Mouse (Mus musculus): Measurements from ENCODE around the gene Dao. TPM values are rescaled to one million over a fixed set of nuclear protein-coding genes. Genes with fewer than 3 reads are reported as not detected.
A peak's percentile ranks its signal among the peaks of the same experiment; 100 is the strongest.

Dao gene
- not detected in 2 replicates for polyA plus RNA-seq (2012; ENCODE audit: insufficient read depth, insufficient read length, low replicate concordance, missing spikeins)

DNA sequence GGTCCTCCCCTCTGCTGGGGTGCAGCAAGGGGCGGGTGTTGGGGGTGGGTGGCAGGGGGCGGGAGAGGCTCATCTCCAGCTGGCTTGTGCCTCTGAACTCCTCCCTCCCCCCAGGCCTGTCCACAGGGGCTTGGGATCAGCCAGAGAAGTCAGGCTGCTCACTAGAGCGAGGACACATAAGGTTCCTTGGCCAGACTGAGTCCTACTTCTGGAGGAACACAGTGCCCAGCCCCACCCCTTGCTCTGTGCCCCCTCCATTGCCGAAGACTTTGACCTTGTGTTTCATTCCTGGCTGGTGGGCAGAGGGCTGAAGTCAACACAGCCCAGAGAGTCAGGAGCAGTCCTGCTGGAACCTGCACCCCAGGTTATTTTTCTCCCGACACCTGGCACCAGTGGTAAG lies at the start of gene Dao:
TSS of gene Dao (plus strand) at position 162 of the 400 bp plus-strand sequence.
- TF ChIP-seq CTCF (IDR thresholded peaks at IDR 0.05; ENCODE audit: insufficient read depth, low read depth, low read length) (no peak), POLR2A (IDR thresholded peaks at IDR 0.05; ENCODE audit: insufficient read depth, low read depth, low read length) (no peak)
- peaks cover 6% of the 10 kb centered on the region; the same call in 1 of the 2 replicates for H3K4me1 ChIP-seq (ENCODE audit: control insufficient read depth, insufficient read depth, low read length)
- H3K27ac ChIP-seq (ENCODE audit: insufficient read depth, low read depth, low read length): no peak within 1 kb of the TSS
- WGBS: 66% methylated on average over 5 of the region's 5 CpGs
- no peak within 1 kb of the TSS for H3K4me3 ChIP-seq (ENCODE audit: insufficient read depth, low read depth, low read length)

DNA sequence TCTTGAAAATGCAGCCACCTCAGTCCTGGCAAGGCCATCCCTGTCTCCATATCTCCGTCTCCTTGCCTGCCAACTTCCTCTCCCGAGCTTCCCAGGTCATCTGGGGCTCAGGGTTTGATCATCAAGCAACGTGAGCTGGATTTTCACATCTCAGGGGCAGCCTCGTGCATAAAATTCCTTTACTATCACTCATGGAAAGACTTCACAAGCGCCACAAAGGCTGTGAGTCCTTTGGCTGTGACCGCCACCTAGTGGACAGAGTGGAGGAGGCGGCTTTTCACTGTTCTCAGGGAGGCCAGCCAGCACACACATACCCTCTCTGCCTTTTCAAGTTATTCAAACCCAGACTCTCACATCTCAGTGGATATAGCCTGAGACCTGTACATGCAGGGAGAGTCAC lies 49.1 kb upstream of the Dao start:
- TF ChIP-seq POLR2A (IDR thresholded peaks at IDR 0.05; ENCODE audit: insufficient read depth, low read depth, low read length) (no peak), CTCF (IDR thresholded peaks at IDR 0.05; ENCODE audit: insufficient read depth, low read depth, low read length) (peak; percentile 84)
- 11% methylated on average over 7 of the region's 7 CpGs for WGBS
- no peak overlapping the region for H3K27ac ChIP-seq (ENCODE audit: insufficient read depth, low read depth, low read length)
- no peak overlapping the region for H3K4me3 ChIP-seq (ENCODE audit: insufficient read depth, low read depth, low read length)
- H3K4me1 ChIP-seq (ENCODE audit: control insufficient read depth, insufficient read depth, low read length): peaks cover 10% of the 10 kb centered on the region

DNA sequence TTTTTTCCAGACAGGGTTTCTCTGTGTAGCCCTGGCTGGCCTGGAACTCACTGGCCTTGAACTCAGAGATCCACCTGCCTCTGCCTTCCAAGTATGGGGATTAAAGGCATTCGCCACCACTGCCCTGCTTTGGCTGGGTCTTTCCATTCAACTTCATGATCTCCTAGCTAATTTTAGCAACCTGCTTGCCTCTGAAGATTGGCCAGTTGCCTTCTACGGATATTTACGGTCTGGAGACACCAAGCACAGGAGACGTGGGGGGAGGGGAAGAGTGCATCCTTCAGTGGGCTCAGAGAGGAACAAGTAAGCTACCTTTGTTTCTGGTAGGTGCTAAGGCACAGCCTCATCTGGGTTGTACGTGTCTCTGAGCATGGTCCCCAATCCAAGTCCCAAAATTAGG lies 48.2 kb upstream of the Dao start:
- H3K4me1 ChIP-seq (ENCODE audit: control insufficient read depth, insufficient read depth, low read length): peaks cover 10% of the 10 kb centered on the region
- no peak overlapping the region for H3K4me3 ChIP-seq (ENCODE audit: insufficient read depth, low read depth, low read length)
- TF ChIP-seq CTCF (IDR thresholded peaks at IDR 0.05; ENCODE audit: insufficient read depth, low read depth, low read length): no peak
- no peak for TF ChIP-seq POLR2A (IDR thresholded peaks at IDR 0.05; ENCODE audit: insufficient read depth, low read depth, low read length)
- no peak overlapping the region for H3K27ac ChIP-seq (ENCODE audit: insufficient read depth, low read depth, low read length)
- 79% methylated on average over 5 of the region's 5 CpGs for WGBS

DNA sequence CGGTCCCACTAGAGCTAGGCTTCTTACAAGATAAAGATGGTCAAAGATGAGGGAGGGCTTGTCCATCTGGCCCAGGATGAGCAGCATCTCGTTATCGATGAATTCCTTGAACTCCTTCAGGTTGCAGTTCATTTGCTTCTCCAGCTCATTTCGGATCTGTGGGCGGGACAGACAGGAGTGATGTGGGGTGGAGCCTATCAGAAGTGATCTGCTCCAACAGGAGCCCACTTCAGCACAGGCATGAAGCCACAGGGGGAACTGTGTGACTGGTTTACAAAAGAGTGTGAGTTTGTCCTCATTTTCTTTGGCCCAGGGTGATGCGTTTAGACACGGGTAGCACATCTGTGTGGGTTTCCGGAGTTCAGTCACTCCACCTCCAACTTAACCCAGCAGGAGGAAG lies 47.8 kb upstream of the Dao start:
- peaks cover 9% of the 10 kb centered on the region for H3K4me1 ChIP-seq (ENCODE audit: control insufficient read depth, insufficient read depth, low read length)
- H3K4me3 ChIP-seq (ENCODE audit: insufficient read depth, low read depth, low read length): no peak overlapping the region
- WGBS: 85% methylated on average over 8 of the region's 8 CpGs
- H3K27ac ChIP-seq (ENCODE audit: insufficient read depth, low read depth, low read length): no peak overlapping the region
- no peak for TF ChIP-seq POLR2A (IDR thresholded peaks at IDR 0.05; ENCODE audit: insufficient read depth, low read depth, low read length)
- no peak for TF ChIP-seq CTCF (IDR thresholded peaks at IDR 0.05; ENCODE audit: insufficient read depth, low read depth, low read length)

DNA sequence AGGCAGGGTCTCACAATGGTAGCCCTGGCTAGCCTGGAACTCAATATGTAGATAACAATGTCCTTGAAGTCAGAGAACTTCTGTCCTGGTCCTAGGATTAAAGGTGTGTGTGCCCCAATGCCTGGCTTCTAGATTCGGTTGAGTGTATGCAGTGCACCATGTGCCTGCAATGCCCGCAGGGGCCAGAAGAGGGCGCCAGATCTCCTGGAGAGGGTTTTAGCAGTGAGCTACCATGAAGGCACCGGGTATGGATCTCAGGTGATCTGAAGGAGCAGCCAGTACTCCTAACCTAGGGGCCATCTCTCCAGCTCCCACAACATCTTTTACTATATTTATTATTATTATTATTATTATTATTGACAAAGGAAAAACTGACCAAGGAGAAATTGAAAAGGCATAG lies 47.0 kb upstream of the Dao start:
- WGBS: 7% methylated on average over 4 of the region's 4 CpGs
- Histone ChIP-seq H3K4me1 (ENCODE audit: control insufficient read depth, insufficient read depth, low read length) (peaks cover 3% of the 10 kb centered on the region), H3K4me3 (ENCODE audit: insufficient read depth, low read depth, low read length) (no peak overlapping the region), H3K27ac (ENCODE audit: insufficient read depth, low read depth, low read length) (no peak overlapping the region)
- peak; percentile 95 for TF ChIP-seq CTCF (IDR thresholded peaks at IDR 0.05; ENCODE audit: insufficient read depth, low read depth, low read length)
- no peak for TF ChIP-seq POLR2A (IDR thresholded peaks at IDR 0.05; ENCODE audit: insufficient read depth, low read depth, low read length)

DNA sequence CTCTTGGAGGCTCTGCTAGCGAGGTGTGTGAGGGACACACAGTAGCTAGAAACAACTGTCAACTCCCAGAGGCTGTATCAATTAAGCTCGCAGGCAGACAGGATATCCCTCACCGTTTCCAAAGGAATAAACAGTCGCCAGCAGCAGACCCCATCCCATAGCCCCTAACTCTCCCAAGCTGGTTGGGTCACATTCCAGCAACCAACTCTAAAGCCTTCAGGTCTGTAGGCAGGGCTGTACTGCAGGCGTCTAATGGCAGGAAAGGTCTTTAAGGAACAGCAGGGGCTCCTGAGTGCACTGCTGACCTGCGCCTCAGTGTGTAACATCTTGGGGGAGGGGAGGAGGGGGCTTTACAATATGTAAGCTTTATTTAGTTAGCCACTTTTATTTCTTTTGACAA lies 44.5 kb upstream of the Dao start:
- Histone ChIP-seq H3K27ac (ENCODE audit: insufficient read depth, low read depth, low read length) (no peak overlapping the region), H3K4me3 (ENCODE audit: insufficient read depth, low read depth, low read length) (no peak overlapping the region), H3K4me1 (ENCODE audit: control insufficient read depth, insufficient read depth, low read length) (peaks cover 2% of the 10 kb centered on the region)
- TF ChIP-seq POLR2A (IDR thresholded peaks at IDR 0.05; ENCODE audit: insufficient read depth, low read depth, low read length) (no peak), CTCF (IDR thresholded peaks at IDR 0.05; ENCODE audit: insufficient read depth, low read depth, low read length) (no peak)
- WGBS: 46% methylated on average over 6 of the region's 6 CpGs

DNA sequence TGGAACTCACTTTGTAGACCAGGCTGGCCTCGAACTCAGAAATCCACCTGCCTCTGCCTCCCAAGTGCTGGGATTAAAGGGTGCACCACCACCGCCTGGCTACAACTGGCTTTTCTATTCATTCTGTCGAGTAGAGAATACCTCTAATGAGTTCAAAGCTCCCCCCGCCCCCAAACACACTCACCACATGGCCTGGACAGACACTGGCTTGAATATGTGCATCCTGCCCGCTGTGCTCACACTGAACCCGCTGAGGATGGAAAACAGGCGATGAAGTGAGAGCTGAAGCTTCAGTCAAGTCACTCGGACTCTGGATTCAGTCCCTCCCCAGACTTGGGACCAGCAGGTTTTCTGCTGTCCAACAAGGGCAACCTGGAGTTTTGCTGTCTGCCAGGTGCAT lies 43.1 kb upstream of the Dao start:
- H3K4me1 ChIP-seq (ENCODE audit: control insufficient read depth, insufficient read depth, low read length): peaks cover 8% of the 10 kb centered on the region
- TF ChIP-seq POLR2A (IDR thresholded peaks at IDR 0.05; ENCODE audit: insufficient read depth, low read depth, low read length): no peak
- no peak for TF ChIP-seq CTCF (IDR thresholded peaks at IDR 0.05; ENCODE audit: insufficient read depth, low read depth, low read length)
- 80% methylated on average over 8 of the region's 8 CpGs for WGBS
- no peak overlapping the region for H3K27ac ChIP-seq (ENCODE audit: insufficient read depth, low read depth, low read length)
- no peak overlapping the region for H3K4me3 ChIP-seq (ENCODE audit: insufficient read depth, low read depth, low read length)

DNA sequence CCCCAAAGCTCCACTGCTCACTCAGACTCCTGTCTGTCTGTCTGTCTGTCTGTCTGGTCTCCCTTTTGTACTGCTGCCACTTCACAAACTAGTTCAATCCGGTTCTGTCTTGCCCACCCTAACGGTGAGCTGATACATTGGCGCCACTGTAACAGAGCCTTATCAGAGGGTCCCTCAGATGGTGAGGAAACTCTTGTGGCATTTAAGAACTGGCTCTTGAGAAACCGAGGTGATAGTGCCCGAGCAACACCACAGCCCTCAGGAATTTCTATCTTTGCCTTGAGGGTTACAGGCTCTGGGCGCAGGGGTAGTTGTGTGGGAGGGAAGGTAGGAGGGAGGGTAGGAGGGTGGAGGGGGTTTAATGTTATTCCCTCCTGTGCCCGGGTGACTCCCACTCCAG lies 41.7 kb upstream of the Dao start:
- no peak overlapping the region for H3K4me3 ChIP-seq (ENCODE audit: insufficient read depth, low read depth, low read length)
- H3K4me1 ChIP-seq (ENCODE audit: control insufficient read depth, insufficient read depth, low read length): peaks cover 8% of the 10 kb centered on the region
- TF ChIP-seq CTCF (IDR thresholded peaks at IDR 0.05; ENCODE audit: insufficient read depth, low read depth, low read length): no peak
- no peak overlapping the region for H3K27ac ChIP-seq (ENCODE audit: insufficient read depth, low read depth, low read length)
- WGBS: 83% methylated on average over 7 of the region's 7 CpGs

DNA sequence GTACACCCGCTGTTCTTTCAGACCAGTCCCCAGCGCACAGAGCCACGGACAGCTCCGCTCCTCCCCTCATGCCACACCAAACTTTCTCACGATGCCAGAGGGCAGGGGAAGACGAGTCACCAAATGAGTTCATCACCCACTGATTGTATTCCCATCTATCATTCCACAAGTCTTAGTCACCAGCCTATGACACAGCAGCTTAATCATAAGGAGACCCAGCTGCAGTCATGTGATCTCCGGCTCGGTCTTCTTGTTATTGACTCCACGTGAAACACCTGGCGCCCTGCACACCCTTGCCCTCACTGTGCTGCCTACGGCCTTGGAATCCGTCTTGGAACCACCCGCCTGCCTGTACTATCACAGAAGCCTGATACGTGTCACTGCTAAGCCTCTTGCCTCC lies 38.5 kb upstream of the Dao start:
- 67% methylated on average over 14 of the region's 14 CpGs for WGBS

DNA sequence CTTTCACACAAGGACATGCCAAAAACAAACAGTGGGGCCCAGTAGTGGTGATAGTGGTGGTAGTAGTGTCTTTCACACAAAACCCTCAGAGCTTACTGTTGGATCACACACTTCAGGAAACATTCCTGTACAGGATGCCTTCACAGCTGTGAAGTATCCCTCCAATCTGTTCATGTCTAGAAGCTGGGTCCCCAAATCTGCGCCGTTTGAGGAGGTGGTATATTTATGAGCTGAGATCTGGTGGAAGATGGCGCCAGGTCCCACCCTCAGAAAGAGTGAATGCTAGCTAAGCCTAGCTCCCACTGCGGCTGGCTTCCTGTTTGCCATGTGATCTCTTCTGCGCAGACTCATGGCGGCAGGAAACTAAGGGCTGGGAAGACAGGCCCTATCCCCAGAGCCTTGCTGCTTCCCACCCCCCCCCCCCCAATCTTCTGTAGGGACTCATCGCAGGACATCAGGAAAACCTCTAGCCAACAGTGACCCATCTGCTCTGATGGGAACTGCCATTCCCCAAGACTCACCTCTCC lies 37.8 kb upstream of the Dao start:
- H3K27ac ChIP-seq (ENCODE audit: insufficient read depth, low read depth, low read length): no peak overlapping the region
- no peak overlapping the region for H3K4me3 ChIP-seq (ENCODE audit: insufficient read depth, low read depth, low read length)
- H3K4me1 ChIP-seq (ENCODE audit: control insufficient read depth, insufficient read depth, low read length): peaks cover 8% of the 10 kb centered on the region
- no peak for TF ChIP-seq POLR2A (IDR thresholded peaks at IDR 0.05; ENCODE audit: insufficient read depth, low read depth, low read length)
- TF ChIP-seq CTCF (IDR thresholded peaks at IDR 0.05; ENCODE audit: insufficient read depth, low read depth, low read length): no peak
- 94% methylated on average over 7 of the region's 7 CpGs for WGBS

More for the DNA sequence above, 38.5 kb upstream of the Dao start:
- H3K4me1 ChIP-seq (ENCODE audit: control insufficient read depth, insufficient read depth, low read length): peaks cover 8% of the 10 kb centered on the region
- TF ChIP-seq POLR2A (IDR thresholded peaks at IDR 0.05; ENCODE audit: insufficient read depth, low read depth, low read length) (no peak), CTCF (IDR thresholded peaks at IDR 0.05; ENCODE audit: insufficient read depth, low read depth, low read length) (no peak)
- H3K27ac ChIP-seq (ENCODE audit: insufficient read depth, low read depth, low read length): no peak overlapping the region
- no peak overlapping the region for H3K4me3 ChIP-seq (ENCODE audit: insufficient read depth, low read depth, low read length)
